Mouse (Mus musculus): Measurements from ENCODE around the gene H2-DMb2. TPM values are rescaled to one million over a fixed set of nuclear protein-coding genes. Genes with fewer than 3 reads are reported as not detected.

H2-DMb2 gene
- polyA plus RNA-seq, 1 experiment from 2014 or later, result 2.1 TPM

DNA sequence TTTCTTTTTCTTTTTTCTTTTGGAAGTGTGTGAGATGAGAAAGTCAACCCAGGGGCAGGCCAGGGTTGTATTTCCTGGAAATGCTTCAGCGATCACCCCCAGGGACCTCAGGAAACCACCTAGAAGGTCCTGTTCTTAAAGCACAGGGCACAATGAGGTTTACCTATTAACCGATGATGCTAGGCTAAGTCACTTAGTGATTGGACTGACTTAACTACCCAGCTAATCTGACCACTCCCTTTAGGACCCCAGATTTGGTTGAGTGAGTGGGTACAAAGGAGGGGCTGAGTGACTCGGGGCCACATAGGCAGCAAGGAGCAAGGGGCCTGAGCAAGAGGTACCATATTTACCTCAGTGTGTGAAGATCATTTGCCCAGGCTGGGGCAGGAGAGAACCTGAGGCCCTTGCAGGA, 1.9 kb downstream of the H2-DMb2 start:
- Histone ChIP-seq H3K36me3 (replicated peaks; ENCODE audit: insufficient read depth, low read length) (no peaks in the 10 kb centered on the region), H3K4me1 (ENCODE audit: insufficient read depth) (no peaks in the 10 kb centered on the region), H3K27ac (ENCODE audit: low read depth) (no peak overlapping the region), H3K9ac (replicated peaks) (no peak overlapping the region), H3K27me3 (ENCODE audit: insufficient read depth, low read length) (peaks cover 12% of the 10 kb centered on the region), H3K9me3 (ENCODE audit: low read length) (no peaks in the 10 kb centered on the region), H3K4me3 (ENCODE audit: low read depth, low read length) (no peak overlapping the region), H3K4me2 (ENCODE audit: low read depth, low read length) (no peak overlapping the region)
- ATAC-seq (no peak), DNase-seq (no peak)
- TF ChIP-seq CTCF (IDR thresholded peaks at IDR 0.05; ENCODE audit: low read depth), result no peak
- TF ChIP-seq EP300 (IDR thresholded peaks at IDR 0.05; ENCODE audit: low read depth), result no peak
- 51% methylated on average over 3 of the region's 3 CpGs for WGBS (ENCODE audit: insufficient replicate concordance)

DNA sequence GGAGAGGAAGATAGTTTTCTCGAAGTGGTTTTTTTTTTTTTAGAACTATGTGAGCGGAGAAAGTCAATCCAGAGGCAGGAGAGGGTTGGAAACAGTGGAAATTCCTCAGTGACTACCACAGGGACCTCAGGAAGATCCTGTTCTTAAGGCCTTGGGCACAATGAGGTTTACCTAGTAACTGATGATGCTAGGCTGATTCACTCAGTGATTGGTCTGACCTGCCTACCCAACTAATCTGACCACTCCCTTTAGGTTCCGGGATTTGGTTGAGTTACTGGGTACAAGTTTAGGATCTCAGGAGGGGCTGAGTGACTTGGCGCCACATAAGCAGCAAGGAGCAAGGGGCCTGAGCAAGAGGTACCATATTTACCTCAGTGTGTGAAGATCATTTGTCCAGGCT, 9.8 kb downstream of the H2-DMb2 start, which contains the start of gene H2-DMb1:
H2-DMb1 (plus strand) TSS at position 150 of the 400 bp plus-strand sequence.
- peak; percentile 59 for ATAC-seq
- H3K27me3 ChIP-seq (ENCODE audit: insufficient read depth, low read length), result no peaks in the 10 kb centered on the region
- H3K36me3 ChIP-seq (replicated peaks; ENCODE audit: insufficient read depth, low read length), result no peaks in the 10 kb centered on the region
- H3K4me3 ChIP-seq (ENCODE audit: low read depth, low read length), result no peak within 1 kb of the TSS
- H3K9me3 ChIP-seq (ENCODE audit: low read length), result no peaks in the 10 kb centered on the region
- H3K4me1 ChIP-seq (ENCODE audit: insufficient read depth), result no peaks in the 10 kb centered on the region
- H3K9ac ChIP-seq (replicated peaks), result no peak within 1 kb of the TSS
- H3K27ac ChIP-seq (ENCODE audit: low read depth), result no peak within 1 kb of the TSS
- WGBS (ENCODE audit: insufficient replicate concordance), result 45% methylated on average over 4 of the region's 4 CpGs
- no peak within 1 kb of the TSS for H3K4me2 ChIP-seq (ENCODE audit: low read depth, low read length)
- no peak for TF ChIP-seq CTCF (IDR thresholded peaks at IDR 0.05; ENCODE audit: low read depth)
- TF ChIP-seq EP300 (IDR thresholded peaks at IDR 0.05; ENCODE audit: low read depth), result no peak
- no peak for DNase-seq

DNA sequence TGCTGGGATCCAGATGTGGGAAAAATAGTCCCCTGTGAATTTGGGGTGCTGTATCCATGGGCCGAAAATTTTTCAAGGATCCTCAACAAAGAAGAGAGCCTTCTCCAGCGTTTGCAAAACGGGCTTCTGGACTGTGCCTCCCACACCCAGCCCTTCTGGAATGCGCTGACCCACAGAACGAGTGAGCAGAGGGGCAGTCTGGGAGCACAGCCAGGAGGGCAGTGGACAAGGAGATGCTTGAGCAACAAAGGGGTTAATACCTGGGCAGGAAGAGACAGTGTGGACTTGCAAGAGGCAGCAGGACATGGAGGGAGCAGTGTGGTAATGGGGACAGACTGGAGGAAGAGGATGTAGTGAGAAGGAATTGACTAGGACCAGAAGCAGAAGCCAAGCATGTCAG, 12.4 kb downstream of the H2-DMb2 start:
- TF ChIP-seq EP300 (IDR thresholded peaks at IDR 0.05; ENCODE audit: low read depth) (no peak), CTCF (IDR thresholded peaks at IDR 0.05; ENCODE audit: low read depth) (no peak)
- no peaks in the 10 kb centered on the region for H3K36me3 ChIP-seq (replicated peaks; ENCODE audit: insufficient read depth, low read length)
- no peak overlapping the region for H3K4me3 ChIP-seq (ENCODE audit: low read depth, low read length)
- WGBS (ENCODE audit: insufficient replicate concordance), result 65% methylated on average over 5 of the region's 5 CpGs
- no peak overlapping the region for H3K9ac ChIP-seq (replicated peaks)
- ATAC-seq (no peak), DNase-seq (no peak)
- H3K4me1 ChIP-seq (ENCODE audit: insufficient read depth), result no peaks in the 10 kb centered on the region
- no peak overlapping the region for H3K27ac ChIP-seq (ENCODE audit: low read depth)
- no peak overlapping the region for H3K4me2 ChIP-seq (ENCODE audit: low read depth, low read length)
- H3K9me3 ChIP-seq (ENCODE audit: low read length), result no peaks in the 10 kb centered on the region
- H3K27me3 ChIP-seq (ENCODE audit: insufficient read depth, low read length), result no peaks in the 10 kb centered on the region

- DNase-seq (peak; percentile 24), ATAC-seq (no peak)
- TF ChIP-seq EP300 (IDR thresholded peaks at IDR 0.05; ENCODE audit: low read depth), result no peak
- peak; percentile 52 for TF ChIP-seq CTCF (IDR thresholded peaks at IDR 0.05; ENCODE audit: low read depth)
- no peak overlapping the region for H3K4me2 ChIP-seq (ENCODE audit: low read depth, low read length)
- 42% methylated on average over 9 of the region's 9 CpGs for WGBS (ENCODE audit: insufficient replicate concordance)
- no peak overlapping the region for H3K27ac ChIP-seq (ENCODE audit: low read depth)
- H3K4me1 ChIP-seq (ENCODE audit: insufficient read depth), result no peaks in the 10 kb centered on the region
- no peaks in the 10 kb centered on the region for H3K36me3 ChIP-seq (replicated peaks; ENCODE audit: insufficient read depth, low read length)
- H3K4me3 ChIP-seq (ENCODE audit: low read depth, low read length), result no peak overlapping the region
- no peaks in the 10 kb centered on the region for H3K9me3 ChIP-seq (ENCODE audit: low read length)
- no peaks in the 10 kb centered on the region for H3K27me3 ChIP-seq (ENCODE audit: insufficient read depth, low read length)
- H3K9ac ChIP-seq (replicated peaks), result no peak overlapping the region
Measured at GRCm38 (mm10) chr17:34164202-34164895, 21.2 kb downstream of the H2-DMb2 start.

DNA sequence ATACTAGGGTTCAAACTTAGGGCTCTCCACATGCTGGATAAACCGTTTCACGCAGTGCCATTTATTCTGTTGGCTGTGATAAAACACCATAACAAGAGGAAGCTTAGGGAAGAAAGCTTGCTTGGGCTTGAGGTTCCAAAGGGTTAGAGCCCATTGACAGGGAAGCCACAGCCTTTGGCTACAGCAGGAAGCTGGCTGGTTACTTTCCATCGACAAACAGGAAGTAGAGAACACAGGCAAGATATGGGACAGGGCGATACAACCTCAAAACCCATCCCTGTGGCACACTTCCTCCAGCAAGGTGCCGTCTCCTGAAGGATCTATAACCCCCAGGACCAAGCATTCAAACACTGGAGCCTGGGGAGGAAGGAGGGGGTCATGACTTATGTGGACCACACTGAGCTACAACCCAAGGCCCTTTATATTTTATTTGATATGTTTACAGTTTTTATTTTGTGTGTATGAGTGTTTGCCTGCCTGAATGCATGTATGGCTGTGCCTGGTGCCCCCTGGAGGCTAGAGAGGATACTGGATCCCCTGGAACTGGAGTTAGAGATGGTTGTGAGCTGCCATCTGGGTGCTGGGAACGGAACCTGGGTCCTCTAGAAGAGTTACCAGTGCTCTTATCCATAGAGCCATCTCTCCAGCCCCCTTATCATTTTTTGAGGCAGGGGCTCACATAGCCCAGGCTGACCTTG, 22.1 kb downstream of the H2-DMb2 start:
- peak; percentile 24 for DNase-seq
- H3K27me3 ChIP-seq (ENCODE audit: insufficient read depth, low read length), result no peaks in the 10 kb centered on the region
- WGBS (ENCODE audit: insufficient replicate concordance), result 42% methylated on average over 6 of the region's 6 CpGs
- no peak; the same call in 1 of the 2 replicates for ATAC-seq
- H3K4me1 ChIP-seq (ENCODE audit: insufficient read depth), result no peaks in the 10 kb centered on the region
- H3K4me2 ChIP-seq (ENCODE audit: low read depth, low read length), result no peak overlapping the region
- no peaks in the 10 kb centered on the region for H3K36me3 ChIP-seq (replicated peaks; ENCODE audit: insufficient read depth, low read length)
- no peak for TF ChIP-seq EP300 (IDR thresholded peaks at IDR 0.05; ENCODE audit: low read depth)
- peak; percentile 50 for TF ChIP-seq CTCF (IDR thresholded peaks at IDR 0.05; ENCODE audit: low read depth)
- H3K9me3 ChIP-seq (ENCODE audit: low read length), result no peaks in the 10 kb centered on the region
- H3K9ac ChIP-seq (replicated peaks), result no peak overlapping the region
- no peak overlapping the region for H3K4me3 ChIP-seq (ENCODE audit: low read depth, low read length)
- no peak overlapping the region for H3K27ac ChIP-seq (ENCODE audit: low read depth)

DNA sequence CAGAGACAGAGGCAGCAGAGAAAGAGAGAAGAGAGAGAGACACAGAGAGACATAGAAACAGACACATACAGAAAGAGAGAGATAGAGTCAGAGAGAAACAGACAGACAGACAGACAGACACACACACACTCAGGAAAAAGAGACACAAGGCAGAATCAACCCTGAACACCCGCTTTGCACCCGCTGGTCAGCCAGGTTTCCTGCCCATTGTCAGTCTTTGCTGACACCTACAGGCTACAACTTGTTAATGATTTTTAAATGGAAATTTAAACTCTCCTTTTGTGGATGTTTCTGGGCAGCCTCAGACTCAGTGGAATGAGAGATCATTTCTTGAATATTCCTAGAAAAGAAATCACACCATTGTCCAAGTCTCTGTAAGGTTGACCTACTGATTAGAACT, 26.2 kb downstream of the H2-DMb2 start:
- Histone ChIP-seq H3K9ac (replicated peaks) (no peak overlapping the region), H3K36me3 (replicated peaks; ENCODE audit: insufficient read depth, low read length) (no peaks in the 10 kb centered on the region), H3K27me3 (ENCODE audit: insufficient read depth, low read length) (no peaks in the 10 kb centered on the region), H3K9me3 (ENCODE audit: low read length) (no peaks in the 10 kb centered on the region), H3K4me1 (ENCODE audit: insufficient read depth) (peaks cover 3% of the 10 kb centered on the region), H3K27ac (ENCODE audit: low read depth) (no peak overlapping the region), H3K4me3 (ENCODE audit: low read depth, low read length) (no peak overlapping the region), H3K4me2 (ENCODE audit: low read depth, low read length) (no peak overlapping the region)
- peak; percentile 54 for DNase-seq
- 2% methylated on average over 2 of the region's 2 CpGs for WGBS (ENCODE audit: insufficient replicate concordance)
- no peak for TF ChIP-seq EP300 (IDR thresholded peaks at IDR 0.05; ENCODE audit: low read depth)
- TF ChIP-seq CTCF (IDR thresholded peaks at IDR 0.05; ENCODE audit: low read depth), result peak; percentile 79
- no peak for ATAC-seq

Measured in liver, postnatal 0 days (tissue).